Mouse (Mus musculus): ENCODE data around the gene Arid1b. TPM values are rescaled to one million over a fixed set of nuclear protein-coding genes. Genes with fewer than 3 reads are reported as not detected.
A peak's percentile ranks its signal among the peaks of the same experiment; 100 is the strongest.

The Arid1b gene
- polyA plus RNA-seq, 1 experiment from 2014 or later: 12.4 TPM

DNA sequence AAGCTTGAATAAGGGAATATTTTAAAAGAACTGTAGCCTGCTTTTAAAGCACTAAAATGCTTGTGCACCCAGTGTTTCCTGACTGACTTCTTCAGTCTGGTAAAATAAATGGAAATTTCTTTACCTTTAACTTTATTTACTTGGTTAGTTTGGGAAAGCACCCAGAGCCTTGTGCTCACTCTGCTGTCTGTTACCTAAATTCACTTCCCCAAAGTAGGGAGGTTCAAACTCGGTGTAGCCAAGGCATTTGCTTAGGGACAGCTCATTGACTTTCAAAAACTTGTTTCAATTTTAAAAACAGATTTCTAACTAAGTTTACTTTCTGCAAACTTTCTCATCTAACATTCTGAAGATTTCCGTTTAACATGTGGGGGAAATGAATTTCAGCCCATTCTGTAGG lies 135.5 kb downstream of the Arid1b start:
- H3K9ac ChIP-seq (ENCODE audit: low read depth, low read length): no peak overlapping the region
- H3K4me2 ChIP-seq (ENCODE audit: low read depth, low read length): no peak overlapping the region
- peaks cover 14% of the 10 kb centered on the region; the same call in 1 of the 2 replicates for H3K36me3 ChIP-seq (ENCODE audit: control insufficient read depth, insufficient read depth, low read length)
- WGBS: 66% methylated on average over 2 of the region's 2 CpGs
- DNase-seq (ENCODE audit: low spot score): no peak
- no peak overlapping the region for H3K27ac ChIP-seq (replicated peaks; ENCODE audit: low read depth, low read length)
- no peak overlapping the region for H3K4me3 ChIP-seq (ENCODE audit: low read depth, low read length)
- ATAC-seq (ENCODE audit: low read depth): no peak
- H3K4me1 ChIP-seq (ENCODE audit: control insufficient read depth, insufficient read depth, low read length): peaks cover 24% of the 10 kb centered on the region; the same call in 1 of the 2 replicates
- H3K27me3 ChIP-seq (replicated peaks; ENCODE audit: control insufficient read depth, insufficient read depth, low read length): no peaks in the 10 kb centered on the region
- H3K9me3 ChIP-seq (ENCODE audit: control insufficient read depth, low read length): no peaks in the 10 kb centered on the region

DNA sequence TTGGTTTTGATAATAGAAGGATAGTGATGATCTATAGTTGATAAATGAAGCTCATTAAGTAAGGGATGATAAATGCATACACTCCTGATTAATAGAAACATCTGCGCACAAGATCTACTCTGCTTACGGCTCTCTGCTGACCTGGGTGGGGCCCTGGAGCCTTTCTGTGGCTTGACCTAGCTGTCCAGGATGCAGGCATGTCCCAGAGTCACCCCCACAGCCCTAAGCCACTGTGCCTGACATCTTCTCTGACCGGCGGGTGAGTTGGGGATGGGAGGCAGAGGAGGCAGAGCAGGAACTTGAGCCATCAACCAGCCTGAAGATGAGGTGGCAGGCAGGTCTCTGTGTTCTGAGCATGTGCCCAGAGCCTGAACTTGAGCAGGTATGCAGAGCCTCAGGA lies 136.0 kb downstream of the Arid1b start:
- Histone ChIP-seq H3K4me2 (ENCODE audit: low read depth, low read length) (no peak overlapping the region), H3K4me1 (ENCODE audit: control insufficient read depth, insufficient read depth, low read length) (peaks cover 19% of the 10 kb centered on the region; the same call in 1 of the 2 replicates), H3K27ac (replicated peaks; ENCODE audit: low read depth, low read length) (no peak overlapping the region), H3K4me3 (ENCODE audit: low read depth, low read length) (no peak overlapping the region), H3K9ac (ENCODE audit: low read depth, low read length) (no peak overlapping the region), H3K27me3 (replicated peaks; ENCODE audit: control insufficient read depth, insufficient read depth, low read length) (no peaks in the 10 kb centered on the region), H3K9me3 (ENCODE audit: control insufficient read depth, low read length) (no peaks in the 10 kb centered on the region), H3K36me3 (ENCODE audit: control insufficient read depth, insufficient read depth, low read length) (peaks cover 14% of the 10 kb centered on the region; the same call in 1 of the 2 replicates)
- ATAC-seq (ENCODE audit: low read depth) (no peak), DNase-seq (ENCODE audit: low spot score) (no peak)
- WGBS: 73% methylated on average over 4 of the region's 4 CpGs

DNA sequence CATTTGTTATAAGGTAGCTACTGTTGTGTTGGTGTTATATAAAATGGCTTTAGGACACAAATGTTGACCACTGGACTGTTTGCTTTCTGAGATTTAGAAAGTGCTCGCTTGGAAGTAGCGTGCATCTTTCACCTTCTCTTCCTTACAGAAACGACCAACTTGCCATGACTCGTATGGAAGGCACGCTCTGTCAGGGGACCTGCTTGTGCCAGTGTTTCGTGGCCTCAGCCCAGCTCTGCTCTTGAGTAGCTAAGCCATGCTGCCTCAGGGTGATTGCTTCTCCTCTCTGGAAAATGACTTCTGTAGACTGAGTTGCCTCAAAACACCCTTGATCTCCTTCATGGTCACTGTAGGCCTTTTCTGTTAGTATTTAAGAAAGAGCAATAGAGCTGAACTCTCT lies 137.6 kb downstream of the Arid1b start:
- ATAC-seq (ENCODE audit: low read depth) (no peak), DNase-seq (ENCODE audit: low spot score) (no peak)
- no peaks in the 10 kb centered on the region for H3K27me3 ChIP-seq (replicated peaks; ENCODE audit: control insufficient read depth, insufficient read depth, low read length)
- H3K9me3 ChIP-seq (ENCODE audit: control insufficient read depth, low read length): no peaks in the 10 kb centered on the region
- no peak overlapping the region for H3K4me2 ChIP-seq (ENCODE audit: low read depth, low read length)
- peaks cover 13% of the 10 kb centered on the region; the same call in 1 of the 2 replicates for H3K4me1 ChIP-seq (ENCODE audit: control insufficient read depth, insufficient read depth, low read length)
- H3K27ac ChIP-seq (replicated peaks; ENCODE audit: low read depth, low read length): no peak overlapping the region
- H3K4me3 ChIP-seq (ENCODE audit: low read depth, low read length): no peak overlapping the region
- 78% methylated on average over 6 of the region's 6 CpGs for WGBS
- no peak overlapping the region for H3K9ac ChIP-seq (ENCODE audit: low read depth, low read length)
- H3K36me3 ChIP-seq (ENCODE audit: control insufficient read depth, insufficient read depth, low read length): peaks cover 14% of the 10 kb centered on the region; the same call in 1 of the 2 replicates

DNA sequence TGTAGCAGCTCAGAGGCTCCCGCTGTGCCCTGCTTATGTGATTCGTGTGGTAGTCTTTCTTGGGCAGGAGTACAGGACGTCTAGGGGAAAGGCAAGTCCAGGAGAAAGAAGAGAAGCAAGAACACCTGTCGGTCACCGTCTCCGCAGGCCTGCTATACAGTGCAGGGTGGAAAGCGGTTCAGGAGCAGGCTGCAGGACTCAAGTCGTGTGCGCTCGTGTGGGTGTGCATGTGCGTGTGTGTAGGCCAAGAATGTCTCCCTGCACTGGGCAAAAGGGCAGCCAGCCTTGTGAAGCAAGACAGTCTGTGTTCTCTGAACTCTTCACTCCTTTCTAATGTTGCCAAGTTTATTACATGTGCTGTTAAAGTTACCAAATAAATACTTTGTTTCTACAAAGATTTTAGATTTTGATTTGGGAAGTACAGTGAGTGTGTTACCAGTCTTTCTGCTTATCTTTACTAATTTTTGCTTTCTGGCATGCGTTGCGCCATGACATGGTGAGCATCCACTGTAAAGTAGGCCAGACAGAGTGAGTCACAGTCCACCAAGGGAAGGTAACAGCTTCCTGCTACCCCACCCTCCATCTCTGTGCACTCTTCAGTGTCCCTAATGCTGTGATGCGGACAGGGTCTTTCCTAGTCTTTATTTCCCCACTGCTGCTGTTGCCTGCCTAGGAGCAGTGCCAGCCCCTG lies 138.3 kb downstream of the Arid1b start:
- no peak for ATAC-seq (ENCODE audit: low read depth)
- 88% methylated on average over 14 of the region's 14 CpGs for WGBS

DNA sequence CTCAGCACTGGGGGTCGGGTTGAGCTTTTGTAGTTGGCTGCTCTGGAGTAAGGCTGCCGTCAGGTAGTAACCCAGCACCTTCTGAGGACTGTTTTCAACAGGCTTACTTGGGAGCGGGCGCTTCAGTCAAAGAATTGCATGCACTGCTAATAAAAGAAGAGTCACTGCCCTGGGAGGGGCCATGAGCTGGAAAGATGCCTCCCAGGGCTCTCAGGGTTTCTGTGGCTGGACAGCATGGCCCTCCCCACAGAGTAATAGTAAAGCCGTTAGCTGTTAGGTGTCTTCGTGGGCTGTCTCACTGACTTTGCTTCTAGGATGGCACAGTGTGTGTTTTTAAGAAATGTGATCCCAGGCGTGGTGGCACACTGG lies 138.8 kb downstream of the Arid1b start:
- no peak for ATAC-seq (ENCODE audit: low read depth)
- Histone ChIP-seq H3K4me3 (ENCODE audit: low read depth, low read length) (no peak overlapping the region), H3K36me3 (ENCODE audit: control insufficient read depth, insufficient read depth, low read length) (0 out of 2 replicates have a peak, but pooled peaks cover 1% of the 10 kb centered on the region), H3K4me2 (ENCODE audit: low read depth, low read length) (no peak overlapping the region), H3K27ac (replicated peaks; ENCODE audit: low read depth, low read length) (no peak overlapping the region), H3K9me3 (ENCODE audit: control insufficient read depth, low read length) (no peaks in the 10 kb centered on the region), H3K9ac (ENCODE audit: low read depth, low read length) (no peak overlapping the region), H3K27me3 (replicated peaks; ENCODE audit: control insufficient read depth, insufficient read depth, low read length) (no peaks in the 10 kb centered on the region), H3K4me1 (ENCODE audit: control insufficient read depth, insufficient read depth, low read length) (peaks cover 16% of the 10 kb centered on the region)
- 88% methylated on average over 7 of the region's 7 CpGs for WGBS
- no peak for DNase-seq (ENCODE audit: low spot score)

More for the DNA sequence above, 138.3 kb downstream of the Arid1b start:
- Histone ChIP-seq H3K27ac (replicated peaks; ENCODE audit: low read depth, low read length) (no peak overlapping the region), H3K36me3 (ENCODE audit: control insufficient read depth, insufficient read depth, low read length) (peaks cover 6% of the 10 kb centered on the region; the same call in 1 of the 2 replicates), H3K4me3 (ENCODE audit: low read depth, low read length) (no peak overlapping the region), H3K4me2 (ENCODE audit: low read depth, low read length) (no peak overlapping the region), H3K27me3 (replicated peaks; ENCODE audit: control insufficient read depth, insufficient read depth, low read length) (no peaks in the 10 kb centered on the region), H3K9me3 (ENCODE audit: control insufficient read depth, low read length) (no peaks in the 10 kb centered on the region), H3K9ac (ENCODE audit: low read depth, low read length) (no peak overlapping the region), H3K4me1 (ENCODE audit: control insufficient read depth, insufficient read depth, low read length) (peaks cover 13% of the 10 kb centered on the region; the same call in 1 of the 2 replicates)
- DNase-seq (ENCODE audit: low spot score): no peak

DNA sequence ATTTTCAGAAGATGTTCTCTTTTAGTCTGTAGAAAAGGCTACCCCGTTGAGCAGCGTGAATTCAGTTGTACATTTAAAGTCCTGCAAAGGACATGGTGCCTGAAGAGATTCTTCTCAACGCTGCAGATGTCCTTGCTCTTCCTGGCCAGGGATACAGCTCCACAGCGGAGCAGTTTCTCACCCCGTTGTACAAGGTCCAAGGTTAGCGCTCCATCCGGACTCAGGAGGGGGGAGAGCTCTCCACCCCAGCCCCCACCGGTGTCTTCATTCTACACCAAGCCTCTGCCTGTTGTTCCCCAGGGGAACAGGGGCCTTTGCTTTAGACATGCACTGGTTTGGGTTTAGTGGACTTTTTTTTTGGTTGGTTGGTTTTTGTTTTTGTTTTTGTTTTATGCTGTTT lies 139.7 kb downstream of the Arid1b start:
- H3K4me1 ChIP-seq (ENCODE audit: control insufficient read depth, insufficient read depth, low read length): peaks cover 25% of the 10 kb centered on the region
- H3K4me3 ChIP-seq (ENCODE audit: low read depth, low read length): no peak overlapping the region
- no peaks in the 10 kb centered on the region for H3K27me3 ChIP-seq (replicated peaks; ENCODE audit: control insufficient read depth, insufficient read depth, low read length)
- ATAC-seq (ENCODE audit: low read depth) (no peak), DNase-seq (ENCODE audit: low spot score) (no peak)
- H3K9me3 ChIP-seq (ENCODE audit: control insufficient read depth, low read length): no peaks in the 10 kb centered on the region
- no peaks in the 10 kb centered on the region for H3K36me3 ChIP-seq (ENCODE audit: control insufficient read depth, insufficient read depth, low read length)
- H3K4me2 ChIP-seq (ENCODE audit: low read depth, low read length): no peak overlapping the region
- H3K9ac ChIP-seq (ENCODE audit: low read depth, low read length): no peak overlapping the region
- no peak overlapping the region for H3K27ac ChIP-seq (replicated peaks; ENCODE audit: low read depth, low read length)
- WGBS: 64% methylated on average over 8 of the region's 8 CpGs

DNA sequence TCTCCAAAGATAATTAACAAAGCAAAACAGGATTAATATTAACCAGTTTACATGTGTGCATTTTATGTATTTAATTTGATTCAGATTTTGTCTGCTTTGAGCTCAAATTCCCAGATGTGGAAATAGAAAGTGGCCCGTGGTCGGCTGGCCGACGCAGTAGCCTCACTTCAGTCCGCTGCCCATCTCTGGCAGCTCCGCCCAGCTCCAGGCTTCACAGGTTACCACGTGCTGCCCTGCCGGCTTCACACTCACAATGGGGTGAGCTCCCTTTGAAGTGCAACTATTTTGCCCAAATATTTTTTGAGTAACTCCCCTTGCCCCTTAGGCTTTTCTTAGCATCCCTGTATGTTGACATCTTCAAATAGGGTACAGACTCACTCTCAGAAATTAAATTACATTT lies 140.1 kb downstream of the Arid1b start:
- peaks cover 27% of the 10 kb centered on the region for H3K4me1 ChIP-seq (ENCODE audit: control insufficient read depth, insufficient read depth, low read length)
- no peak overlapping the region for H3K9ac ChIP-seq (ENCODE audit: low read depth, low read length)
- no peak overlapping the region for H3K4me3 ChIP-seq (ENCODE audit: low read depth, low read length)
- no peaks in the 10 kb centered on the region for H3K9me3 ChIP-seq (ENCODE audit: control insufficient read depth, low read length)
- DNase-seq (ENCODE audit: low spot score) (no peak), ATAC-seq (ENCODE audit: low read depth) (no peak)
- 43% methylated on average over 8 of the region's 8 CpGs for WGBS
- H3K36me3 ChIP-seq (ENCODE audit: control insufficient read depth, insufficient read depth, low read length): no peaks in the 10 kb centered on the region
- H3K4me2 ChIP-seq (ENCODE audit: low read depth, low read length): no peak overlapping the region
- no peaks in the 10 kb centered on the region for H3K27me3 ChIP-seq (replicated peaks; ENCODE audit: control insufficient read depth, insufficient read depth, low read length)
- H3K27ac ChIP-seq (replicated peaks; ENCODE audit: low read depth, low read length): no peak overlapping the region

DNA sequence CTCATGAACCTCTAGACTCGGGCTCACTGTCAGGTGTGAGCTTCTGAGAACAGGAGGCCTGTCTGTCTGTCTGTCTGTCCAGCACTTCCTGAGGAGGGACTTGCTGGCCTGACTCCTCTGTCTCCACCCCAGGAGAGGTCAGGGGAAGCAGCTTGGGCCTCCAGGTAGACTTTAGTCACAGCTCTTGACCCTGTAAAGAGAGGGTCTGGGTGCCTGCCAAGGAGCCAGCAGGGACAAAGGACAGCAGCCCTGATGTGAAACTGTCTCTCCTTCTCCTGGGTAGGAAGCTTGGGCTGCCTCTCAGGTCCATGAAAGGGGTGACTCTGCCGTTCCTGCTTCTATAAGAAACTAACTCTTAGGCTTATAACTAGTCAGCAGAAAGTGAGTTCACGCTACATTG lies 143.8 kb downstream of the Arid1b start:
- no peak for ATAC-seq (ENCODE audit: low read depth)
- WGBS: 83% methylated on average over 3 of the region's 3 CpGs

DNA sequence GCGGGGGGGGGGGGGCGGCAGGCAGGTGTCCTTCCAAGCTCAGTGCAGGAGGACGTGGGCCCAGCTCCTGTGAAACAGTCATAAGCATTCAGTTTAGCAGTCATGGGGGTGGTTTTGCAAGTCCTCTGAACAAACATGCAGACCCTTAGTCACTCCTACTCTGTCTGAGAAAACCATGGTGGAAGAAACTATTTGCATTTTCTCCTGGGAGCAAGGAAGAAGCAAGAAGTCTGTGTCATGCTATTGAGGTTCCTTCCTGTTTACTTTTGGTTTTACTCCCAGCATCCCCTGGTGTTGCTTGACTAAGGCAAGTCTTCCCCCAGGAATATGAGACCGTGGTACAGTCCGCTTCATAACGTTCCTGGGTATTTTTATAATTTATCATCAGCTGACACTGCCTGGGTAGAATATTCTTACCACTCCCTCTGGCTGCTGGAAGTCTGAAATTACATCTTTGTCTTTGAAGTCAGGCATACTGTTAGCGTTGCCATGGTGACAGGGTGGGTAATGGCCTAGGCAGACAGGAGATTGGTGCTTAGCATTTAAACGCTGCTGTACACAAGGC lies 144.6 kb downstream of the Arid1b start:
- Histone ChIP-seq H3K4me3 (ENCODE audit: low read depth, low read length) (no peak overlapping the region), H3K27me3 (replicated peaks; ENCODE audit: control insufficient read depth, insufficient read depth, low read length) (no peaks in the 10 kb centered on the region), H3K36me3 (ENCODE audit: control insufficient read depth, insufficient read depth, low read length) (no peaks in the 10 kb centered on the region), H3K4me1 (ENCODE audit: control insufficient read depth, insufficient read depth, low read length) (peaks cover 21% of the 10 kb centered on the region), H3K9me3 (ENCODE audit: control insufficient read depth, low read length) (no peaks in the 10 kb centered on the region), H3K27ac (replicated peaks; ENCODE audit: low read depth, low read length) (peak overlapping the region; percentile 35), H3K4me2 (ENCODE audit: low read depth, low read length) (peak overlapping the region; percentile 28), H3K9ac (ENCODE audit: low read depth, low read length) (no peak overlapping the region)
- 14% methylated on average over 8 of the region's 8 CpGs for WGBS
- DNase-seq (ENCODE audit: low spot score) (peak; percentile 96), ATAC-seq (ENCODE audit: low read depth) (peak; percentile 87)

More for the DNA sequence above, 143.8 kb downstream of the Arid1b start:
- Histone ChIP-seq H3K4me1 (ENCODE audit: control insufficient read depth, insufficient read depth, low read length) (peaks cover 21% of the 10 kb centered on the region), H3K9me3 (ENCODE audit: control insufficient read depth, low read length) (no peaks in the 10 kb centered on the region), H3K4me3 (ENCODE audit: low read depth, low read length) (no peak overlapping the region), H3K27ac (replicated peaks; ENCODE audit: low read depth, low read length) (peak overlapping the region; percentile 35), H3K9ac (ENCODE audit: low read depth, low read length) (no peak overlapping the region), H3K27me3 (replicated peaks; ENCODE audit: control insufficient read depth, insufficient read depth, low read length) (no peaks in the 10 kb centered on the region), H3K36me3 (ENCODE audit: control insufficient read depth, insufficient read depth, low read length) (no peaks in the 10 kb centered on the region), H3K4me2 (ENCODE audit: low read depth, low read length) (no peak overlapping the region)
- no peak for DNase-seq (ENCODE audit: low spot score)
